Mouse (Mus musculus) lung, postnatal 10 days (tissue): ENCODE data around the gene Prpf40a.

Experiments
- DNase-seq: peaks from one replicate; pipeline ENCODE4 v3.0.0; 2021

Prpf40a gene

GRCm38 (mm10) chr2:53102901-53103300, 88.2 kb downstream of the Prpf40a start:
- no peak for DNase-seq

- DNase-seq: no peak
Measured at GRCm38 (mm10) chr2:53101885-53102740, 89.0 kb downstream of the Prpf40a start.

DNA sequence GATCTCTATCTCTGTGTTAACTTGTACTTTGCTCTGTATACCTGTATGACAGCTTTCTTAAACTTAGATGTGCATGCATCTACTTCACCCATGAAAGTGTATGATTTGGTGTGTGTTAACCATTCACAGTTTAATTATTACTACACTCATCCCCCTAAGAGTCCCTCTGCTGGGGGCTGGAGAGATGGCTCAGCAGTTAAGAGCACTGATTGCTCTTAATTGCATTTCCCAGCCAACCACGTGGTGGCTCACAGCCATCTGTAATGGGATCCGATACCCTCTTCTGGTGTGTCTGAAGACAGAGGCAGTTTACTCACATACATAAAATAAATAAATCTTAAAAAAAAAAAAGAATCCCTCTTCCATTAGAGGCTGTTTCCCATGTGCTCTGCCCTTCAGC, 91.0 kb downstream of the Prpf40a start:
- no peak for DNase-seq

DNA sequence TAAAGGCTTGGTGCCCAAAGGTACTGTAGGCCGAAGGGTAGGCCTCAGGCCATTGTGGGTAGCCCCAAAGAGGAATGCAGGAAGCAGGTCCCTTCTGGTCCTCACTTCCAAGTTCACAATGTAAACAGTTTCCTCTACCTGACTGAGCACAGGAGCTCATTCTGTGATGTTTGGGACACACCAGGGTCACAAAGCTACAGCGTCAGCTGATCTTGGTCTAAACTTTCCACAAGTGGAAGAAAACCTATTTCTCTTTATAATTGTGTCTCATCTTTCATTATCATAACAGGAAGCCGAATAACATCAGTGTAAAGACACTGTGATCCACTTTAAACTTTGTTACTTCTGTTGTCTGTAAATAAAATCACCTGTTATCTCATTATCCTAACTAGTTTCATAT, 95.6 kb downstream of the Prpf40a start:
- no peak for DNase-seq

DNA sequence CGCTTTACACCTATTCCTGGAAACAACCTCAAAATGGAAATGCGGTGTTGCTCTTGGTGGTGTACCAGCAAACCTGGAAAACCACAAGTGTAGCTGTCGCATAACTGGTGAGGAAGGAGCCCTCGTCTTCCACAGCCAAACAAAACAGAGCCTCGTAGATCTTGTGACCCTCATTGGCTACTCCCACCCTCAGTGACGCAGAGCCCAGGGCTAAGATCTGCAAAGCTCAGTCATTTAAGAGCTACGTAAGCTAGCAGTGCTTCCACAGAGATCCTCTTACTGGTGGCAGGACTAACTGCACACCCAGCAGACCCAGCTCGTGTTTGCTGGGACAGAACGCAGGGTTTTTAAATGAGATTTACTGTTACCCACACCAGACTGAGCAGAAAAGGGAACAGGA, 96.1 kb downstream of the Prpf40a start:
- no peak for DNase-seq

- DNase-seq: no peak
Measured at GRCm38 (mm10) chr2:53088744-53089143, 102.3 kb downstream of the Prpf40a start.

DNA sequence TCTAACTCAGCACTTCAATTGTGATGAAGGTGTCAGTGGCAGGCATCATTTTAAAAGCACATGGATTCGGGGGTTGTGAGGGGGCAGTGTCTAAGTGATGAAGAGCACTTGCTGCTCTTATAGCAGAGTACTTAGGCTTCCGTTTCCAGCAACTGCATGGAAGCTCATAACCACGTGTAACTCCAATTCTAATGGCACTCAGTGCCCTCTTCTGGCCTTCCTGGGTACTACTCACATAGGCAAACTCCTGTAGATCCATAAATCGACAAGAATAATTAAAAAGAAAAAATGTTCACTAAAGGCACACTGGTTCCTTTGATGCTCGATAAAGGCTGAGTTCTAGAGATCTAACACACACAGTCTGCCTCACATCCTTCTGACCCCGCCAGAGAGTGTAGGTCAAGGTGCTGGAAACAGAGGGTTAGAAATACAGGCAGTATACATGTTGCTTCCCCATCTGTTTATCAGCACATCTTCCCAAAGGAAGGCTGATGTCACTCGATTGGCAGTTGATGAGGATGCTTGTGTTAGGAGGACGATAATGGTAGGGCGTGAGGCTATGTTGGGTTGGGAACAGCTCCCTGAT, 105.4 kb downstream of the Prpf40a start:
- peak; percentile 73 for DNase-seq
